Mouse (Mus musculus) frontal cortex, postnatal 25 days (tissue): Measurements from ENCODE around the gene Mettl7a2.
A peak's percentile ranks its signal among the peaks of the same experiment; 100 is the strongest.
"Not testable (repeated sequence)": the region's sequence is repeated elsewhere in the genome, so short reads cannot be mapped to it uniquely, and the experiment has no call there.

Experiments used
- DNase-seq, 2 experiments: peaks; one replicate each; pipeline ENCODE4 v3.0.0; 2022; ENCODE audit warnings: low spot score in 2 of 2

The Mettl7a2 gene

DNA sequence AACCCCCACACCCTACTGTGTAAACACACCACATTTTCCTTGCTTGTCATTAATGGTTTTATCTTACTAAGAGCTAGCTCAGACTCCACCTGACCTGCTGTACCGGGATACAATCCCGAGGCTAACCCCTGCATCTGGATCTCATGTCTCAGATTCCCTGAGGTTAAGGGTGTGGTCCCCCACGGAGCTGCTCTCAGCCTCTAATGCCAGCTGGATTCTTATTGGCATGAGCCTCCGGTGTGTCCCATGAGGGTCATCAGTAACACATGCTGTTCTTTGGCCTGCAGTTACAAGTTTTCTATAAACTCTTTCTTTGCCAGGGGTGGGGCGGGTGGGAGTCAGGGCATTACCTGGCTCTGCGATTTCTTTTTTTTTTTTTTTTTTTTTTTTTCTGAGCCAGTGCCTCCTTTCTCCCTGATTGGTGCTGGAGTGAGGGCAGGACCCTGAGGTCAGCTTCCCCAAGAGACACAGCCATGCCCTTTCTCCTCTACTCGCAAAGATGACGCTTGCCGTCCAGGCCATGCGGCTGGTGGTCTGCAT, at the start of gene Mettl7a2, which contains the start of gene Methig1:
TSS of gene Mettl7a2 (plus strand) at position 490 of the 540 bp plus-strand sequence.
TSS of gene Methig1 (plus strand) at position 439 of the 540 bp plus-strand sequence.
- no peak for DNase-seq

DNA sequence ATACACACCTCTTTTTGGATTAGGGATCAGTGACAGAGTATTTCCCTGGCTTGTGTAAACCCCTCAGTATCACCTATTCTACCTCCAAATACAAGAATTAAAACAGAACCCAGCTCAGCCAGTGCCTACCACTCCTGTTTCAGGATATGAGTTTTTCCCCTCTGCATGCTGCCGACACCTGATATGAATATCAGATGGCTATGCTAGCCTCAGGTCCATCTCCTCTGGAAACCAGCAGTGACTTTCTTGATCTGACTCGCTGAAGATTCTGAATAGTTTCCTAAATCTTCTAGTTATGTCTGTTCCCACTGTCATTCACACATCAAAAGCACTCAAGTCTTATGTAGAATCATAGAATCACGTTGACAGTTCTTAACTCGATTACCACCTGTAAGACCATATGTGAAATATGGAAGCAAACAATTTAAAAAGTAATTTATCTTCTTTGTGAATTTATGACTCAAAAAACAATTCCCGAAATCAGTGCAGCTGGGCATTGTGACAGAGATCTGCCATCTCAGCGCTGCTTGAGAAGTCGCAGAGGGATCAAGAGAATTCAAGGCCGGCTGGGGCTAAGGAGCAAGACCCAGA, 49.5 kb upstream of the Mettl7a2 start:
- DNase-seq: no peak

- peak; percentile 59 to 78 for DNase-seq
Measured at GRCm38 (mm10) chr15:100304019-100304991, 48.7 kb upstream of the Mettl7a2 start, which contains the start of gene Mettl7a1. Gene Mettl7a1 (plus strand): TSS chr15:100304140.

DNA sequence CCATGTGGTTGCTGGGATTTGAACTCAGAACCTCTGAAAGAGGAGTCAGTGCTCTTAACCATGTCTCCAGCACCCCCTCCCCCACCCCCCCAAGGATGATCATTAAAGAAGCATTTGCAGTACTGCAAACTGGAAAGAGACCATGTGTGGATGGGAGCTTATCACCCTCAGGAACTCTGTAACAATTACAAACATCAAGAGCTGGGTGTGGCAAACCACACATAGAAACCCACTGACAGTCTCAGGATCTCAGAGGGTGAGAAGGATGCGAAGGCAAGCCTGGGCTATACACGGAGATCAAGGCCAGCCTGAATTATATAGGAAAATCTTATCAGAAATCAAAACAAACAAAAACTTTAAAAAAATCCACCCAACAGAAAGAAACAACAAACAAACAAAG, 46.8 kb upstream of the Mettl7a2 start:
- DNase-seq: no peak

DNA sequence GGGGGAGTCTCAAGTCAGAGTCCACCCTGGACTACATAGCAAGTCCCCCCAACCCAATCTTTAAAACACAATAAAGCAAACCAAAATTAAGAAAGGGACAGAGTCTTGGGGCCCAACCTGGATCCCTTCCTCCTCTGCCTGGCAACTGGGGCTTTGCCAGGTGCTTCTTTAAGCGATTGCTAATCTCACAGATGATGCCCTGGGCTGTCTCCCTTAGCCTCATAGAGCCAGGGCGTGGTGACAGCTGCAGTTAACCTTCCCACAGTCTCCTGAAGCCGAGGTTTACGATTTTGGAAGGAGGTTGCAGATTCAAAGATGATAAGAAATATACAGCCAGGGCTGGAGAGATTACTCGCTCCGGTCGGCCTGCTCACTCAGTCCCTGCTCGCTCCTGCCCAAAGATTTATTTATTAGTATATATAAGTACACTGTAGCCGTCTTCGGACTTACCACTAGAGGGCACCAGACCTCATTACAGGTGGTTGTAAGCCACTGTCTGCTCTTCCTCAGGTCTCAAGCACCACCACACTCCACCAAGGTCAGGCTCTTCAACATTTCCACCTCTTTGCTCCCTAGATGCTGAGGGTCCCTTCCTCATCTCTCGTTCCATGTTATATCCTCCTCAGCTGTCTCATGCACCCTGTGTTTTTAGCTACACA, 45.4 kb upstream of the Mettl7a2 start:
- DNase-seq: not testable (repeated sequence)

DNA sequence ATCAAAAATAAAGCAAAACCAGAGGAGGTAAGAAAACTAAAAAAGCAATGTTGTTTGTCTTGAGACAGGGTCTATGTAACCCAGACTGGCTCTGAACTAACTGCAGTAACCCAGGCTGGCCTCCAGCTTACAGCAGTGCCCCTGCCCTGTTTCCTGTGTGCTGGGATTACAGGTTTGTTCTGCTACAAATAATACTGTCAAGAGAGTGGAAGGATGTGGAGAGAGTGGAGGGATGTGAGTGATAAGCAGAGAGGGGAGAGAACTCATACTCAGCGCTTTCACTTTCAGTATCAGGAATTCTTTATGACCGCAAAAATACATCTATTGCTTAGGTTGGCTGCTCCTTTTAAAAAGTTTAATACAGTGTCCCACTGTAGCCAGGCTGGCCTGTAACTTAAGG, 40.7 kb upstream of the Mettl7a2 start:
- no peak for DNase-seq

GRCm38 (mm10) chr15:100314448-100315145, 38.4 kb upstream of the Mettl7a2 start:
- DNase-seq: no peak

- not testable (repeated sequence) for DNase-seq
Measured at GRCm38 (mm10) chr15:100318014-100318671, 34.9 kb upstream of the Mettl7a2 start.

- no peak for DNase-seq
Measured at GRCm38 (mm10) chr15:100319884-100320283, 33.1 kb upstream of the Mettl7a2 start.

DNA sequence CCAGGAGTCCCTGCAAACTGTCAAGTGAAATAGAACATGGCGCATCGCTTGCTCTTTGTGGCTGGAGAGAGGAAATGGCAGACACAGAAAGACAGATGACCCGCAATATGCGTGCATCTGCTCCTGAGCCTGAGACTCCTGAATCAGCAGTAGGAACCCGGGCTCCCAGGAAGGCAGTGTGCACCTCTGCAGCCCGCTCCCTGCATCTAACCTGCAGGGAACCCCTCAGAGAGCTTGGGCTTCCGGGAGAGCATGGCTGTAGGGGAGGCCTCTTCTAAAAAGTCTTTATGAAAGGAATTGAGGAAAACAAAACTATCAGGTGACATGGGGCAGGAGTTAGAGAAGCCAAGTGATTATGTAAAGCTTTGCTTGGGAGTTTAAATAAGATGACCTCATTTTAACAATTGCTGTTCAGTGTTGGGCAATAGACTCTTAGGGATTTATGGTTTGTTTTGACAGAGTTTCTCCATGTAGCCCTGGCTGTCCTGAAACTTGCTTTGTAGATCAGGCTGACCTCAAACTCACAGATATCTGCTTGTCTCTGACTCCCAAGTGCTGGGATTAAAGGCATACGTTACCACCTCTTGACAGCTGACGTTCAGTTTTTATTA, 32.6 kb upstream of the Mettl7a2 start:
- DNase-seq: no peak

DNA sequence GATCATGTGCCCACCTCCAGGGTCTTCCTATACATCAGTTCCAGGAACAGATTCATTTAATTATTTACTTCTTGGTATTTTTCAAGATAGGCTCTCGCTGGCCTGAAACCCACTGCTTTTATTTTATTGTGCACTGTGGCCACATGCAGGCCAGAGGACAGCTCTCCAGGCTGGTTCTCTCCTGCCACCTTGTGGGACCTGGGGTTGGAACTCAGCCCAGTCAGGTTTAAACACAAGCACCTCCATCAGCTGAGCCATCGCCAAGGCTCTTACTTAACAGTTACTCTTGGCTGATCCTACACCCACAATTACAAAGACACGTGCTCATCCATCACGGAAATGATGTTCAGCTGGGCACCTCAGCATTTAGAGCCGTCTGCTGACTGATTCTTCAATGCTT, 31.9 kb upstream of the Mettl7a2 start:
- DNase-seq: no peak

GRCm38 (mm10) chr15:100324021-100324591, 28.9 kb upstream of the Mettl7a2 start:
- no peak for DNase-seq

- no peak for DNase-seq
Measured at GRCm38 (mm10) chr15:100325235-100325634, 27.8 kb upstream of the Mettl7a2 start.

GRCm38 (mm10) chr15:100328089-100328488, 24.9 kb upstream of the Mettl7a2 start:
- DNase-seq: not testable (repeated sequence)

GRCm38 (mm10) chr15:100329336-100329735, 23.7 kb upstream of the Mettl7a2 start:
- DNase-seq: not testable (repeated sequence)

DNA sequence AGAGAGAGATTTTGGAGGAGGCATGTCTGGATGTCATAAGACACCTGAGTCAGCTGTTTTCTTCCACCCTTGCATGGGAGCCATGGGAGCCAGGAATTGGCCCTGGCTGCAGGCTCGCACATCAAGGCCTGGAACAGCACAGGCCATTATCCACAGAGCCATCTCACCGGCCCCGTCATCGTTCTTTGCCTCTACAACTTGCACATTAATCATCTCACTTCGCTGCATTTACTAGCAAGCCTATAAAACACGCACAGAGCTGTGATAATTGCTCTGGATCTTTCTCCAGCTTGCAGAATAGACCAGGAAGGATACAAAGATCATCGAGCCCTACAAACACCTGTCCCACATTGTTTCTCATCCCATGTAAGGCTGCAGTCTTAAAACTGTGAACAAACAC, 22.3 kb upstream of the Mettl7a2 start:
- DNase-seq: no peak

- not testable (repeated sequence) for DNase-seq
Measured at GRCm38 (mm10) chr15:100332077-100332961, 20.7 kb upstream of the Mettl7a2 start.

DNA sequence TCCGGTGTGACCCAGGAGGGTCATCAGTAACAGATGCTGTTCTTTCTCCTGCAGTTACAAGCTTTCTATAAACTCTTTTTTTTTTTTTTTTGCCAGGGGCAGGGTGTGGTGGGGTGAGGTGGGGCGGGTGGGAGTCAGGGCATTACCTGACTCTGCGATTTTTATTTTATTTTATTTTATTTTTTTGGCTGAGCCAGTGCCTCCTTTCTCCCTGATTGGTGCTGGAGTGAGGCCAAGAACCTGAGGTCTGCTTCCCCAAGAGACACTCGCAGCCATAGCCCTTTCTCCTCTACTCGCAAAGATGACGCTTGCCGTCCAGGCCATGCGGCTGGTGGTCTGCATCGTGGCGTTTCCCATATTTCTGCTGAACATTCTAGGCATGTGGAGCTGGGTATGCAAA, 18.4 kb upstream of the Mettl7a2 start, which contains the start of gene Mettl7a3:
TSS of gene Mettl7a3 (plus strand) at position 301 of the 400 bp plus-strand sequence.
- no peak for DNase-seq

DNA sequence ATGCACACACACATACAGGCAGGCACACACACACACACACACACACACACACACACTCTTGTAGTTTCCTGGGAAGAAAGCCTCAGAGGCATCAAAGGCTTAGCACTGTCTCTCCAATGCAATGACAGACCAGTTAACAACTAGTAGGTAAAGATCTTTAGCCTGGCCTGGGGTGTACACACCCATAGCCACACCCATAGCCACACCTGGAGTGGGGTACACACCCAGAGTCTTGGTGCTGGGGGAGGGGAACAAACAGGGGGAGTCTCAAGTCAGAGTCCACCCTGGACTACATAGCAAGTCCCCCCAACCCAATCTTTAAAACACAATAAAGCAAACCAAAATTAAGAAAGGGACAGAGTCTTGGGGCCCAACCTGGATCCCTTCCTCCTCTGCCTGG, 15.7 kb upstream of the Mettl7a2 start:
- not testable (repeated sequence) for DNase-seq
